Mouse (Mus musculus) intestine, embryonic 15.5 days (tissue): ENCODE data around the gene Cyp4a14. TPM values are rescaled to one million over a fixed set of nuclear protein-coding genes. Genes with fewer than 3 reads are reported as not detected.
"Not testable (repeated sequence)": the region's sequence is repeated elsewhere in the genome, so short reads cannot be mapped to it uniquely, and the experiment has no call there.

Source experiments
- ATAC-seq: fragments of 200-750 bp; cut with Nextera tagmentation; 2 replicates; pipeline ENCODE4 v1.8.0; 2017; ENCODE audit warnings: moderate TSS enrichment, moderate library complexity
- H3K27ac ChIP-seq: fragments of 300-500 bp; sonication (generic); 2 replicates; pipeline ENCODE4 v1.5.1; 2015; ENCODE audit warnings: mild to moderate bottlenecking, inconsistent platforms
- H3K27me3 ChIP-seq: fragments of 300-500 bp; sonication (generic); replicated peaks from 2 replicates; pipeline ENCODE4 v1.6.1; 2015; ENCODE audit warnings: inconsistent platforms
- H3K36me3 ChIP-seq: fragments of 300-500 bp; sonication (generic); 2 replicates; pipeline ENCODE4 v1.6.1; 2015; ENCODE audit warnings: inconsistent platforms
- H3K4me1 ChIP-seq: fragments of 300-500 bp; sonication (generic); replicated peaks from 2 replicates; pipeline ENCODE4 v1.6.1; 2015; ENCODE audit warnings: inconsistent platforms
- H3K4me2 ChIP-seq: fragments of 300-500 bp; sonication (generic); replicated peaks from 2 replicates; pipeline ENCODE4 v1.6.1; 2015; ENCODE audit warnings: mild to moderate bottlenecking, inconsistent platforms
- H3K4me3 ChIP-seq: fragments of 300-500 bp; sonication (generic); replicated peaks from 2 replicates; pipeline ENCODE4 v1.5.1; 2015; ENCODE audit warnings: inconsistent platforms
- H3K9ac ChIP-seq: fragments of 300-500 bp; sonication (generic); 2 replicates; pipeline ENCODE4 v1.6.1; 2015; ENCODE audit warnings: inconsistent platforms
- H3K9me3 ChIP-seq: fragments of 300-500 bp; sonication (generic); 2 replicates; pipeline ENCODE4 v1.6.1; 2016; ENCODE audit warnings: inconsistent platforms
- WGBS: fragments of 180-500 bp; shearing (Covaris S2); methylation state at CpG from one replicate; pipeline ENCODE4 v1.1.7; 2015; 5-methylcytosine and 5-hydroxymethylcytosine counted together
- polyA plus RNA-seq: library from polyadenylated mRNA; unstranded; fragments of >200 nt; fragmentation: Nextera tagmentation; extraction: Ambion mirVana; gene quantifications from 2 replicates; pipeline ENCODE4 v1.2.1, GENCODE M21; 2015

Cyp4a14 gene
- not detected in 2 replicates for polyA plus RNA-seq

DNA sequence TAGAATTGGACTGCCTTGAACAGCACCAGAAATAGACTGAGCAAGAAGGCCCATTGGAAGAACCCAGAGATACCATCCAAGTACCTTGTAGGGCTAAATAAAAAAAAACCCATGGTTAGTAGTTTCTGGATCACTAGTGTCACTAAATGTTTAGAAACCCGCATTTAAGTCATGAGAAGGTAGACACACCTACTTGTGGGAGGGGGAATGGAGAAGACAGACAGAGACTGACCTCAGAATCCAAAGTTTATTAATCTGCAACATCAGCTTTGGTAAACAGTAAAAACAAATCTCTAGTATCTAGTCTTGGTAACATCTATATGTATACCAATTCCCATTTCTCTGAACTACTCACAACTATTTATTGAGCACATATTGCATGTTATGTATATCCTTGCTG lies at the start of gene Cyp4a14:
TSS of gene Cyp4a14 (minus strand) at position 142 of the 400 bp plus-strand sequence.
- no peak within 1 kb of the TSS for H3K27ac ChIP-seq
- H3K27me3 ChIP-seq, result no peaks in the 10 kb centered on the region
- no peaks in the 10 kb centered on the region for H3K36me3 ChIP-seq
- H3K4me2 ChIP-seq, result no peak within 1 kb of the TSS
- no peak within 1 kb of the TSS for H3K4me3 ChIP-seq
- WGBS, result 86% methylated on average over 1 of the region's 1 CpGs
- H3K4me1 ChIP-seq, result no peaks in the 10 kb centered on the region
- no peak within 1 kb of the TSS for H3K9ac ChIP-seq
- H3K9me3 ChIP-seq, result no peaks in the 10 kb centered on the region
- ATAC-seq, result no peak

DNA sequence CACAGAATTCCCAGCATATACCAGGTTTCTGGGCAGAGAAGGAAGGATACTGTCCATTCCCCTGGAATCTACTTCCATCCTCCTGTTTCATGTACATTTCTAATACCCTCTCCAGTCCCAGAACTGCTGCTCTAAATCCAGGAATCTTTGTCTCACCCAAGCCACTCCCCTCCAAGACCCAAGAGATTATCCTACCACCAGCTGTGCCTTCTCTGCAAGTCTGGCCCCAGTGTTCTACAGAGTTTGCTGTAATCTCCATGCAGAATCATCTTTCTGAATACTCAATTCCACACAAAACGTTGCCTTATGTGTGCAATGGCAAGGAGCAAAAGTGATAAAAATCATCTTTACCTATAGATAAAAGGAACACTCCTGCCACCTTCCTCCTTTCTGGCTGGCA lies 49.2 kb upstream of the Cyp4a14 start:
- H3K4me1 ChIP-seq, result no peaks in the 10 kb centered on the region
- H3K4me3 ChIP-seq, result no peak overlapping the region
- H3K27me3 ChIP-seq, result no peaks in the 10 kb centered on the region
- H3K9me3 ChIP-seq, result no peaks in the 10 kb centered on the region
- H3K36me3 ChIP-seq, result no peaks in the 10 kb centered on the region
- H3K9ac ChIP-seq, result no peak overlapping the region
- no peak overlapping the region for H3K4me2 ChIP-seq
- WGBS, result 36% methylated on average over 1 of the region's 1 CpGs
- H3K27ac ChIP-seq, result no peak overlapping the region
- no peak for ATAC-seq

DNA sequence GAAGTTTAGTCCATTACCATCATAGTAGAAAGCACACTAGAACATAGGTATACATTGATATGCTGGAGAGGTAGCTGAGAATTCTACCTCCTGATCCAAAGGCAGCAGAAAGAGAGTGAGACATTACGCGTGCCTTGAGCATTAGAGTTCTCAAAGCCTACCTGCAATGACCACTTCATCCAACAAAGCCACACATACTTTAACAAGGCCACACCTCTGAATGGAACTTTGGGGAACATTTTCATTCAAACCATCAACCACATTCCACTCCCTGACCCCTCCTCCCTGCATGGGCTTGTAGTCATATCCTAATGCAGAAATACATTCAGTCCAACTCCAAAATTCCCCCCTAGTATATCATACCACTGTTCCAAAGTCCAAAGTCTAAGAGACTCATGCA lies 25.8 kb upstream of the Cyp4a14 start:
- H3K36me3 ChIP-seq, result no peaks in the 10 kb centered on the region
- no peak overlapping the region for H3K4me2 ChIP-seq
- H3K9me3 ChIP-seq, result no peaks in the 10 kb centered on the region
- no peaks in the 10 kb centered on the region for H3K4me1 ChIP-seq
- H3K4me3 ChIP-seq, result no peak overlapping the region
- ATAC-seq, result no peak
- no peaks in the 10 kb centered on the region for H3K27me3 ChIP-seq
- WGBS, result 86% methylated on average over 2 of the region's 2 CpGs
- no peak overlapping the region for H3K9ac ChIP-seq
- no peak overlapping the region for H3K27ac ChIP-seq

DNA sequence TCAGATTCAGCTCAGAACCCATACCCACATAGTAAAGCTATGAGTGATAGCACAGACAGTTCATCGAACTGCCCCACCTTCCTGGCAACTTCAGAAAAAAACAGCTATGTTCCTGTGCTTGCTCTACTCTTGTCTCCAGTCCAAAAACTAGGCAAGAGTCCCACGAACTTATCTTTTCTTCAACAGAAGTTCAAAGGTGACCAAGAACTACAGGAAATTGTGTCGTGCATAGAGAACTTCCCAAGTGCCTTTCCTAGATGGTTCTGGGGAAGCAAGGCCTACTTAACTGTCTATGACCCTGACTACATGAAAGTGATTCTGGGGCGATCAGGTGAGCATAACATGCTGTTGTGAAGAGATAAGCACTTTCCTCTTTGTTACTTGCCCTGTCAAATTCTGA lies 23.5 kb upstream of the Cyp4a14 start:
- no peak overlapping the region for H3K4me3 ChIP-seq
- no peaks in the 10 kb centered on the region for H3K27me3 ChIP-seq
- no peak for ATAC-seq
- no peaks in the 10 kb centered on the region for H3K4me1 ChIP-seq
- H3K27ac ChIP-seq, result no peak overlapping the region
- no peaks in the 10 kb centered on the region for H3K9me3 ChIP-seq
- no peaks in the 10 kb centered on the region for H3K36me3 ChIP-seq
- H3K9ac ChIP-seq, result no peak overlapping the region
- WGBS, result 74% methylated on average over 4 of the region's 4 CpGs
- no peak overlapping the region for H3K4me2 ChIP-seq

DNA sequence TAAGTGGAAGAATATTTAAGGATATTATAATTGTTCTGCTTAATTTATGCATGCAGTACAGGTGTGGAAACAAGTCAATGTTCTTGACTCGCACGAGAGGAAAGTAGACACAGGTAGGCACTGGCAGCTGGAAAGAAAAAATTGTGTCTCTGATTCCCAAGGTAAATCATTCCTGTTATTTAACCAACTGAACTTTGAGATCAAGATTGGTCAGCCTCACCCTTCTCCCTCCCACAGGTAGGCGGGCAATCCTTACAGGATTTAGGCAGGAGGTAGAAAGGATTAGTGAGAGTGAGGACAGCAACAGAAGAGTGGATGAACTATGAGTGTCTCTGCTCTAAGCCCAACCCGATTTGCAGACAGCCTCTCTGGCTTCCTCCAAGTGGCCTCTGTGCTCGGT lies 22.1 kb upstream of the Cyp4a14 start, which contains the start of gene Cyp4a10:
TSS of gene Cyp4a10 (plus strand) at position 265 of the 400 bp plus-strand sequence.
- H3K4me3 ChIP-seq, H3K27me3 ChIP-seq, H3K27ac ChIP-seq, H3K4me1 ChIP-seq, H3K9ac ChIP-seq, H3K36me3 ChIP-seq, H3K4me2 ChIP-seq, H3K9me3 ChIP-seq, ATAC-seq: not testable (repeated sequence)
- WGBS, result 73% methylated on average over 5 of the region's 5 CpGs

DNA sequence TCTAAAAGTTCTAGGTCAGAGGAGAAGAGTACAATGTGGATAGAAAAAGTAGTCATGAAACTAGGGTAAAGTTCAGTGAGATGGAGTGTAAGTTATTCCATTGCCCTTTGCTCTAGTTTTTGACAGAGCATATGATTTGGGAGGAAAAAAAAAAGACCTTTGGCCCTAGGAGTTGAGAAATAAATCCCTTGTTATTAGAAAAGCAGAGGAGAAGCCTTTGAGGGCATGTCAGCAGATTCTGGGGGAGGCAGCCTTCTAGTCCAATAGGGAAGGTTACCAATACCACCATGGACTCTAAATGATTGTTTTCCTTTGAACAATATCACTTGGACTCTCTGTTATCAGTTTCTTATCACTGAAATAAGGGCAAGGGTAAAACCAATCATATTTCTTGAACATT lies 18.0 kb upstream of the Cyp4a14 start:
- H3K4me1 ChIP-seq, H3K9me3 ChIP-seq, H3K27ac ChIP-seq, H3K36me3 ChIP-seq, H3K4me3 ChIP-seq, H3K4me2 ChIP-seq, H3K9ac ChIP-seq, H3K27me3 ChIP-seq: not testable (repeated sequence)
- peak; percentile 85 for ATAC-seq

DNA sequence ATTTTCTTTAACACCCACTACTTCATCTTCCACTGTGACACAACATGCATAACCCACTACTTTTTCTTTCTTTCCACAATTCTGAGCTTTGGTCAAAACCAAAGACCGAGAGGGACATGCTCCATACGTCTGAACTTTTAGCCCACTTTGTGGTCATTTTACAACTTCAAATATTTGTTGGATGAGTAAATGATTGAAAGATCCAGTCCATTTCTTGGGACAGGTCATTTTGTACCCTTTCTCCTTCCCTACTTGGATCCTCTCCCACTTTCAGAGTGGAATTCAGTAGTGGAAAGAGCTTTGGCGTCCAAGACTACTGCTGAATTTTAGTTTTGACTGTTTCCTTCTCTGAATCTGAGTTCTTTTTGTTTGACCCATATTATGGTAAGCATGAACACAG lies 1.5 kb upstream of the Cyp4a14 start:
- Histone ChIP-seq H3K4me3 (no peak overlapping the region), H3K4me1 (no peaks in the 10 kb centered on the region), H3K27me3 (no peaks in the 10 kb centered on the region), H3K4me2 (no peak overlapping the region), H3K9ac (no peak overlapping the region), H3K27ac (no peak overlapping the region), H3K9me3 (no peaks in the 10 kb centered on the region), H3K36me3 (no peaks in the 10 kb centered on the region)
- ATAC-seq, result no peak
- WGBS, result 66% methylated on average over 3 of the region's 3 CpGs

DNA sequence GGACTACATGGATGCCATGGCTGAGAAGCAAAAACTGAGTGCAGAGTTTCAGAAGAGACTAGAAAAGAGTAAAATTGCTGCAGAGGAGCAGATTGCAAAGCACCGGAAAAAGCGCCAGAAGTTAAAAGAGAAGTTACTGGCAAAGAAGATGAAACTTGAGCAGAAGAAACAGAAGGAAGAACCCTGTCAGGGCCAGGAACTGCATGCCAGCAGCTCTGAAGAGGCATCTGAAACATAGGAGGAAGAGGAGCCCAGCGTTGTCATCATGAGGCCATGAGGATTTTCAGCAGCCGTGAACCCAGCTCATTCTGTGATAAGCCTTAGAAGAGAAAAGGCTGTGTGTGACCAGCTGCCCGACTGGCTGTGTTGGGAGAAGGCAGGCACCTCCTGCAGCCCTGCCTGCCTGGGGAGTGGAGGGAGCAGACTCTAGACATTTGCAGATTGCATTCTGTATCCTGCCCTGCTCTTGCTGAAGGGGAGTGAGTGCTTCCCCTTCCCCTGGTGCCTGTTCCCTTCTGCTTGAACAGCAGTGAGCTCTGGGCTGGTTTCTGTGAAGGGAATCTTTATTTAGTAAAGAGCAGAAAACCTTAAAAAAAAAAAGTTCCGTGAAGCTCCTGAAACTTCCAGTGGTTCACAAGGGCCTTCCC lies 14.8 kb downstream of the Cyp4a14 start:
- Histone ChIP-seq H3K9ac (no peak overlapping the region), H3K4me1 (no peaks in the 10 kb centered on the region), H3K4me3 (no peak overlapping the region), H3K27me3 (no peaks in the 10 kb centered on the region), H3K27ac (no peak overlapping the region), H3K9me3 (no peaks in the 10 kb centered on the region), H3K36me3 (no peaks in the 10 kb centered on the region), H3K4me2 (no peak overlapping the region)
- no peak for ATAC-seq
- WGBS, result 66% methylated on average over 6 of the region's 6 CpGs

DNA sequence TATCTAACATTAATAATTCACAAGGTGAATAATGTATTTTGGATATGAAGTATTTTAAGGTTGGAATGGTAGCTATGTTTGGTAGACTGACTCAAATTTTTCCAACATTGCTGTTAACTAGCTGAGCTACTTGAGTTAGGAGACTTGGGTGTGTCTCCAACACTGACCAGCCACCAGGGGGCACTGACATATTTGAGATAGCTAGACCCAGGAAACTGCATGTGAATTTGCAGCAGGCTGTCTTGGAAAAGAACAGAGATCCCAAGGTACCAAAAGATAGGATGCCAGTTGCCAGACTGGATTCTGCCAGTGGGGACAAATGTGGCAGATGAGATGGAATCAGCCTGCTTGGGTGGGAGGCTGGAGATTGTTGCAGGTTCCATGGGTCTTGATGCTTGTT lies 19.9 kb downstream of the Cyp4a14 start:
- not testable (repeated sequence) for H3K27me3 ChIP-seq, H3K9me3 ChIP-seq, H3K4me1 ChIP-seq, H3K27ac ChIP-seq, H3K4me3 ChIP-seq, H3K36me3 ChIP-seq, H3K4me2 ChIP-seq, H3K9ac ChIP-seq
- 0 out of 2 replicates have a peak, but pooled peaks have one; percentile 45 for ATAC-seq

DNA sequence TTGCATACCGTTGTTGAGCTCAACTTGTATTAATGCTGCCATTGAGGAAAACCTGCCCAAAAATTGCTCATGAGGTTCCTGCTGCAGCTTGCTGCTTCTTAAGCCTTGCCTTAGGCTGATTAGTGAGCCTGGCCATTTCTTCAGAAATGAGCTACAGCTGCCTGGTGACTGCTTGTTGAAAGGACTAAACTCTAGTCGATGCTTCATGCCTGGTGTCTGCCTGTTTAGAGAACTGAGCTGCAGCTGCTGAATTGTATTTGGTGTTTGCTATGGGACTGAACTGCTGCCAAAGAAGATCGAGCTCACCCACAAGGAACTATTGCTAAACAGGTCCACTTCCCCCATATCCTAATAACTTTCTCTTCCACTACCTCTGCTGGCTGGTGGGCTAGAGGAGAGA lies 22.4 kb downstream of the Cyp4a14 start:
- not testable (repeated sequence) for H3K4me3 ChIP-seq, H3K27ac ChIP-seq, H3K27me3 ChIP-seq, H3K4me1 ChIP-seq, ATAC-seq, H3K9me3 ChIP-seq, H3K4me2 ChIP-seq, H3K36me3 ChIP-seq, H3K9ac ChIP-seq
- 81% methylated on average over 3 of the region's 3 CpGs for WGBS

DNA sequence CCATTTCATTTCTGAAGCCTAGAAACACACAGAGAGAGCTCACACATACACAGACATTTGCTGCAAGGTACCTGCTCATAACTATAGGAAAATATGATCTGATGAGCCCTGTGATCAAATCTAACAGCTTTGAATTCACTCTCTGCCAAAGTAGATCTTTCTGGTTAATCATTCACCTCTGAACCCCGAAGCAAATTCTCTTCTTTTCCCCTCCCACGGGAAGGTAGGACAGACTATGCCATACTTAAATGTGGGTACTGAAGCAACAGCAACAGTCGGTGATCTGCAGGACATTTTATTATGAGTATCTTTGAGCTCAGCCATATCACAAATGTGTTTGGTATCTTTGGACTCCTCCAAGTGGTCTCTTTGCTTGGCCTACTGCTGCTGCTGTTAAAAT lies 43.6 kb downstream of the Cyp4a14 start, which contains the start of gene Cyp4a30b:
TSS of gene Cyp4a30b (plus strand) at position 301 of the 400 bp plus-strand sequence.
- Histone ChIP-seq H3K4me2 (no peak within 1 kb of the TSS), H3K4me3 (no peak within 1 kb of the TSS), H3K9ac (no peak within 1 kb of the TSS), H3K4me1 (no peaks in the 10 kb centered on the region), H3K9me3 (no peaks in the 10 kb centered on the region), H3K27ac (no peak within 1 kb of the TSS), H3K27me3 (no peaks in the 10 kb centered on the region), H3K36me3 (no peaks in the 10 kb centered on the region)
- peak; percentile 61 for ATAC-seq
- 52% methylated on average over 3 of the region's 3 CpGs for WGBS

DNA sequence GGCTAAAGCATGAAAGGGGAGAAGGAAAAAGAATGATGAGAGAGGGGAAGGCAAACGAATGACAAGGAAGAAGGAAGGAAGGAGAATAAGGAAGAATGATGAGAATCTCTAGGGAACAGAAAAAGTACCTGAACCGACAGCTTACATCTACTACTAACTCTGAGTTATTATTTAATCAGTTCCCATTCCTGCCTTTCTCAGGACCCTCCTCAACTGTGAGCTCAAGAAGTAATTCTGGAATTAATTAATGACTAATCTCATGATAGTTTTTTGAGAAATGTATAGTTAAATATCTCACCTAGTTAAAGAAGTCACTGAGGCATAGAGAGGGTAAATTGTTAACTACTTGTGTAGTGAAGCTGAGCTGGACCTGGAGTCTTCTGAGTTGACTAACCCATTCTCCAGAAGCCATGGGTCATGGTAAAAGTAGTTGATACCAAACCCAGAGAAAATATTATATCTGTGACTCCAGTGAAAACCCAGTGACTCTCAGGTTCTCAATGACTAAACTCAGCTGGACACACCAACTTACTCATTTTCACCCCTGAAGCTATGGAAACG lies 45.3 kb downstream of the Cyp4a14 start:
- H3K36me3 ChIP-seq, result no peaks in the 10 kb centered on the region
- H3K4me3 ChIP-seq, result no peak overlapping the region
- H3K9me3 ChIP-seq, result no peaks in the 10 kb centered on the region
- H3K4me2 ChIP-seq, result no peak overlapping the region
- H3K27me3 ChIP-seq, result no peaks in the 10 kb centered on the region
- H3K9ac ChIP-seq, result no peak overlapping the region
- H3K4me1 ChIP-seq, result no peaks in the 10 kb centered on the region
- no peak overlapping the region for H3K27ac ChIP-seq
- ATAC-seq, result no peak
- 68% methylated on average over 3 of the region's 3 CpGs for WGBS
